Mouse (Mus musculus): ENCODE measurements around the gene Adgrg1.

- TF ChIP-seq CTCF (IDR thresholded peaks at IDR 0.05; ENCODE audit: borderline replicate concordance, control insufficient read depth, extremely low read depth, insufficient read depth, low read length, poor library complexity) = no peak
- TF ChIP-seq POLR2A (IDR thresholded peaks at IDR 0.05; ENCODE audit: control insufficient read depth, extremely low read depth, insufficient read depth, low read length, poor library complexity) = no peak
These were observed 16.3 kb downstream of the Adgrg1 start for GRCm38 (mm10) chr8:94990598-94991453.

All from thymus, adult 2 months (tissue).